Mouse (Mus musculus): ENCODE results near the gene Zfyve27. TPM values are rescaled to one million over a fixed set of nuclear protein-coding genes. Genes with fewer than 3 reads are reported as not detected.

The Zfyve27 gene
- polyA plus RNA-seq, 1 experiment from 2014 or later = 18.4 TPM

Other genes with a start within 250 kb of the Zfyve27 start
- 39.3 and 46.9 TPM in 2 replicates for gene Exosc1, start 230.5 kb upstream of the Zfyve27 start, polyA plus RNA-seq (2015; fragmentation: Nextera tagmentation; extraction: Ambion mirVana)
- gene Zdhhc16, start 230.5 kb upstream of the Zfyve27 start, polyA plus RNA-seq (2015; fragmentation: Nextera tagmentation; extraction: Ambion mirVana) = 46.5 and 62.7 TPM in 2 replicates
- gene Mms19, start 182.8 kb upstream of the Zfyve27 start, polyA plus RNA-seq (2015; fragmentation: Nextera tagmentation; extraction: Ambion mirVana) = 19.7 and 22.5 TPM in 2 replicates
- gene Ubtd1, start 182.2 kb upstream of the Zfyve27 start, polyA plus RNA-seq (2015; fragmentation: Nextera tagmentation; extraction: Ambion mirVana) = 14.6 and 18.0 TPM in 2 replicates
- 0.25 TPM in 1 of 2 replicates, not detected in the other for gene Ankrd2, start 128.0 kb upstream of the Zfyve27 start, polyA plus RNA-seq (2015; fragmentation: Nextera tagmentation; extraction: Ambion mirVana)
- 0.44 and 0.80 TPM in 2 replicates for gene Hoga1, start 118.3 kb upstream of the Zfyve27 start, polyA plus RNA-seq (2015; fragmentation: Nextera tagmentation; extraction: Ambion mirVana)
- not detected in 2 replicates for gene 4933411K16Rik, start 111.7 kb upstream of the Zfyve27 start, polyA plus RNA-seq (2015; fragmentation: Nextera tagmentation; extraction: Ambion mirVana)
- gene Morn4, start 77.6 kb upstream of the Zfyve27 start, polyA plus RNA-seq (2015; fragmentation: Nextera tagmentation; extraction: Ambion mirVana) = 10.4 and 12.6 TPM in 2 replicates
- 13.3 and 16.1 TPM in 2 replicates for gene Pi4k2a, start 73.5 kb upstream of the Zfyve27 start, polyA plus RNA-seq (2015; fragmentation: Nextera tagmentation; extraction: Ambion mirVana)
- gene Avpi1, start 34.9 kb upstream of the Zfyve27 start, polyA plus RNA-seq (2015; fragmentation: Nextera tagmentation; extraction: Ambion mirVana) = 29.7 and 34.1 TPM in 2 replicates
- 15.8 and 24.0 TPM in 2 replicates for gene Marveld1, start 16.6 kb upstream of the Zfyve27 start, polyA plus RNA-seq (2015; fragmentation: Nextera tagmentation; extraction: Ambion mirVana)
- 4.1 and 4.3 TPM in 2 replicates for gene Sfrp5, start 38.3 kb downstream of the Zfyve27 start, polyA plus RNA-seq (2015; fragmentation: Nextera tagmentation; extraction: Ambion mirVana)
- 0.30 and 0.38 TPM in 2 replicates for gene Golga7b, start 83.6 kb downstream of the Zfyve27 start, polyA plus RNA-seq (2015; fragmentation: Nextera tagmentation; extraction: Ambion mirVana)